Mouse (Mus musculus) heart, adult 2 months (tissue): ENCODE results near the gene Atp13a2.

Experiments used
- CTCF ChIP-seq: fragments of 200-600 bp; IDR thresholded peaks from 2 replicates; pipeline ENCODE4 v1.8.1; 2022; ENCODE audit warnings: antibody characterized with exemption, mild to moderate bottlenecking, moderate library complexity
- POLR2A ChIP-seq: fragments of 200-500 bp; IDR thresholded peaks from 2 replicates; pipeline ENCODE4 v1.6.1; 2011; ENCODE audit warnings: mild to moderate bottlenecking, low read depth, low read length, control low read depth; ENCODE audit not compliant: insufficient read depth

GRCm38 (mm10) chr4:141033606-141034549, 47.2 kb downstream of the Atp13a2 start:
- TF ChIP-seq POLR2A (no peak), CTCF (no peak)
